Mouse (Mus musculus) neutrophil, adult 65 days (primary cell): ENCODE results near the gene Defa2. TPM values are rescaled to one million over a fixed set of nuclear protein-coding genes. Genes with fewer than 3 reads are reported as not detected.

Source experiments
- total RNA-seq: library from RNA; stranded (reverse); gene quantifications from 2 replicates; pipeline ENCODE4 v1.2.4, GENCODE M21; 2023

Defa2 gene
- total RNA-seq, result not detected in 2 replicates

DNA sequence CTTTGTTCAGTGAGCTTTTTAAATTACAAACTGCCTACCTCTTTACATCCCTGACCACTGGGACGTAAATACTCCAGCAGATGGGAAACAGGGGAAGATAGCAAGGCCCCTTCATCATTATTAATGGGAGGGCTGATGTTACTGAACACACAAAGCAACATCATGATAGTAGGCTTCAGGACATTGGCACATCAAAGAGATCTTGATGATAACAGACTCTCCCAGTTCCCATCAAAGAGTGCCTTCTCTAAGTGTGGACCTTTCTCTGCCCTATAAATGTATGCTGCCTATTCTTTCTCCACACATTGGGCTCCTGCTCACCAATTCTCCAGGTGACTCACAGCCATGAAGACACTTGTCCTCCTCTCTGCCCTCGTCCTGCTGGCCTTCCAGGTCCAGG, at the start of gene Defa2:
Gene Defa2 (plus strand): TSS at position 301 of the 400 bp plus-strand sequence.

GRCm38 (mm10) chr8:21391511-21391910, 13.2 kb downstream of the Defa2 start, which contains the start of gene Defa33:
TSS of gene Defa33 (plus strand) at chr8:21391811.

DNA sequence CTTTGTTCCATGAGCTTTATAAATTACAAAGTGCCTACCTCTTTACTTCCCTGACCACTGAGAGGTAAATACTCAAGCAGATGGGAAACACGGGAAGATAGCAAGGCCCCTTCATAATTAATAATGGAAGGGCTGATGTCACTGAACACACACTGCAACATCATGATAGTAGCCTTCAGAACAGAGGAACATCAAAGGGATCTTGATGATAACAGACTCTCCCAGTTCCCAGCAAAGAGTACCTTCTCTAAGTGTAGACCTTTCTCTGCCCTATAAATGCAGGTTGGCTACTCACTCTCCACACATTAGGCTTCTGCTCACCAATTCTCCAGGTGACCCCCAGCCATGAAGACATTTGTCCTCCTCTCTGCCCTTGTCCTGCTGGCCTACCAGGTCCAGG, 48.8 kb downstream of the Defa2 start, which contains the start of gene Defa36:
Gene Defa36 (plus strand): TSS at position 301 of the 400 bp plus-strand sequence.

Other genes with a start within 250 kb of the Defa2 start
- not detected in 2 replicates for gene Defa30, start 243.9 kb upstream of the Defa2 start, total RNA-seq
- gene Defa22, start 216.2 kb upstream of the Defa2 start, total RNA-seq, result not detected in 2 replicates
- not detected in 2 replicates for gene Defa31, start 186.9 kb upstream of the Defa2 start, total RNA-seq
- gene Gm15293, start 177.0 kb upstream of the Defa2 start, total RNA-seq, result not detected in 2 replicates
- gene Gm15292, start 128.8 kb upstream of the Defa2 start, total RNA-seq, result not detected in 2 replicates
- gene Defa27, start 63.0 kb upstream of the Defa2 start, total RNA-seq, result not detected in 2 replicates
- gene Defa29, start 51.5 kb upstream of the Defa2 start, total RNA-seq, result not detected in 2 replicates
- not detected in 2 replicates for gene Defa33, start 13.3 kb downstream of the Defa2 start, total RNA-seq
- gene Defa36, start 48.9 kb downstream of the Defa2 start, total RNA-seq, result not detected in 2 replicates
- not detected in 2 replicates for gene Gm7849, start 78.0 kb downstream of the Defa2 start, total RNA-seq
- not detected in 2 replicates for gene Defa20, start 130.7 kb downstream of the Defa2 start, total RNA-seq
- gene Defa32, start 150.5 kb downstream of the Defa2 start, total RNA-seq, result not detected in 2 replicates
- not detected in 2 replicates for gene Defa37, start 186.9 kb downstream of the Defa2 start, total RNA-seq
- not detected in 2 replicates for gene Defa28, start 204.5 kb downstream of the Defa2 start, total RNA-seq
- not detected in 2 replicates for gene Gm7861, start 216.0 kb downstream of the Defa2 start, total RNA-seq
- gene Defa26, start 239.7 kb downstream of the Defa2 start, total RNA-seq, result not detected in 2 replicates